Mouse (Mus musculus) MEL (cell line): ENCODE results near the gene Aasdhppt.

ENCODE experiments used
- EP300 ChIP-seq, 2 experiments: IDR thresholded peaks; 2 replicates each; pipeline ENCODE4 v1.6.1; 2011; ENCODE audit warnings: improper control_type of control experiment in 2 of 2, low read length in 2 of 2, low read depth in 1 of 2, mild to moderate bottlenecking in 1 of 2
- GATA1 ChIP-seq: IDR thresholded peaks from 2 replicates; pipeline ENCODE4 v1.6.1; 2011; ENCODE audit warnings: low read depth, low read length, improper control_type of control experiment
- KAT2A ChIP-seq: conservative IDR thresholded peaks from 2 replicates; pipeline ENCODE4 v1.6.1; 2012; ENCODE audit warnings: low read depth, low read length, improper control_type of control experiment, inconsistent platforms
- NELFE ChIP-seq: IDR thresholded peaks from 2 replicates; pipeline ENCODE4 v1.6.1; 2011; ENCODE audit warnings: low read depth, low read length, improper control_type of control experiment
- NRF1 ChIP-seq: IDR thresholded peaks from 2 replicates; pipeline ENCODE4 v1.6.1; 2014; ENCODE audit warnings: low read depth, mild to moderate bottlenecking, inconsistent platforms, low read length, improper control_type of control experiment, moderate library complexity; ENCODE audit not compliant: poor library complexity, insufficient read depth, severe bottlenecking
- POLR2A ChIP-seq, 2 experiments: IDR thresholded peaks; 2 replicates each; pipeline ENCODE4 v1.6.1; 2011 to 2012; ENCODE audit warnings: low read length in 2 of 2, mild to moderate bottlenecking in 2 of 2, control low read depth in 1 of 2, improper control_type of control experiment in 1 of 2, low read depth in 1 of 2, moderate library complexity in 1 of 2; ENCODE audit not compliant: control insufficient read depth in 1 of 2, insufficient read depth in 1 of 2, poor library complexity in 1 of 2
- POLR2AphosphoS5 ChIP-seq: IDR thresholded peaks from 2 replicates; pipeline ENCODE4 v1.6.1; 2012; ENCODE audit warnings: low read depth, borderline replicate concordance, mild to moderate bottlenecking, inconsistent platforms, low read length, moderate library complexity, mixed read lengths
- RAD21 ChIP-seq: IDR thresholded peaks from 2 replicates; pipeline ENCODE4 v1.6.1; 2011; ENCODE audit warnings: mild to moderate bottlenecking, low read depth, low read length, improper control_type of control experiment
- TBP ChIP-seq: IDR thresholded peaks from 2 replicates; pipeline ENCODE4 v1.8.0; 2011; ENCODE audit warnings: low read depth, low read length, improper control_type of control experiment

GRCm38 (mm10) chr9:4353163-4353562 is 43.9 kb upstream of the Aasdhppt start:
- TF ChIP-seq KAT2A (no peak), TBP (no peak), NELFE (no peak), NRF1 (no peak), POLR2AphosphoS5 (no peak), EP300 (IDR thresholded peaks at IDR 0.05; ENCODE audit: low read depth in 1 of 2, low read length in 2 of 2) (peak in 1 of 2 experiments; percentile 37; a peak in 1 of 4 replicates), GATA1 (no peak), POLR2A (IDR thresholded peaks at IDR 0.05; ENCODE audit: control insufficient read depth in 1 of 2, insufficient read depth in 1 of 2, low read depth in 1 of 2, low read length in 2 of 2, poor library complexity in 1 of 2) (no peak), RAD21 (no peak)
